Mouse (Mus musculus) embryonic facial prominence, embryonic 12.5 days (tissue): Measurements from ENCODE around the gene Asb4. TPM values are rescaled to one million over a fixed set of nuclear protein-coding genes. Genes with fewer than 3 reads are reported as not detected.

Experiments
- ATAC-seq: fragments of 200-750 bp; cut with Nextera tagmentation; 2 replicates; pipeline ENCODE4 v1.8.0; 2017; ENCODE audit not compliant: insufficient number of reproducible peaks, insufficient read depth, low FRiP score, low TSS enrichment
- H3K27ac ChIP-seq: fragments of 300-500 bp; sonication (generic); 2 replicates; pipeline ENCODE4 v1.5.1; 2016; ENCODE audit warnings: mild to moderate bottlenecking
- H3K27me3 ChIP-seq: fragments of 300-500 bp; sonication (generic); 2 replicates; pipeline ENCODE4 v1.6.1; 2016; ENCODE audit warnings: mild to moderate bottlenecking, moderate library complexity
- H3K36me3 ChIP-seq: fragments of 300-500 bp; sonication (generic); 2 replicates; pipeline ENCODE4 v1.6.1; 2016; ENCODE audit warnings: mild to moderate bottlenecking
- H3K4me1 ChIP-seq: fragments of 300-500 bp; sonication (generic); 2 replicates; pipeline ENCODE4 v1.6.1; 2016
- H3K4me2 ChIP-seq: fragments of 300-500 bp; sonication (generic); replicated peaks from 2 replicates; pipeline ENCODE4 v1.6.1; 2016; ENCODE audit warnings: mild to moderate bottlenecking, moderate library complexity
- H3K4me3 ChIP-seq: fragments of 300-500 bp; sonication (generic); 2 replicates; pipeline ENCODE4 v1.5.1; 2016; ENCODE audit warnings: mild to moderate bottlenecking
- H3K9ac ChIP-seq: fragments of 300-500 bp; sonication (generic); 2 replicates; pipeline ENCODE4 v1.6.1; 2016; ENCODE audit warnings: mild to moderate bottlenecking, moderate library complexity
- H3K9me3 ChIP-seq: fragments of 300-500 bp; sonication (generic); 2 replicates; pipeline ENCODE4 v1.6.1; 2016; ENCODE audit warnings: mild to moderate bottlenecking, moderate library complexity
- WGBS: fragments of 180-500 bp; shearing (Covaris S2); methylation state at CpG from one replicate; pipeline ENCODE4 v1.1.7; 2016; 5-methylcytosine and 5-hydroxymethylcytosine counted together
- polyA plus RNA-seq: library from polyadenylated mRNA; unstranded; fragments of >200 nt; fragmentation: Nextera tagmentation; extraction: Ambion mirVana; gene quantifications from 2 replicates; pipeline ENCODE4 v1.2.1, GENCODE M21; 2016

Gene Asb4
- polyA plus RNA-seq, 1 experiment from 2014 or later: 60.3 TPM

DNA sequence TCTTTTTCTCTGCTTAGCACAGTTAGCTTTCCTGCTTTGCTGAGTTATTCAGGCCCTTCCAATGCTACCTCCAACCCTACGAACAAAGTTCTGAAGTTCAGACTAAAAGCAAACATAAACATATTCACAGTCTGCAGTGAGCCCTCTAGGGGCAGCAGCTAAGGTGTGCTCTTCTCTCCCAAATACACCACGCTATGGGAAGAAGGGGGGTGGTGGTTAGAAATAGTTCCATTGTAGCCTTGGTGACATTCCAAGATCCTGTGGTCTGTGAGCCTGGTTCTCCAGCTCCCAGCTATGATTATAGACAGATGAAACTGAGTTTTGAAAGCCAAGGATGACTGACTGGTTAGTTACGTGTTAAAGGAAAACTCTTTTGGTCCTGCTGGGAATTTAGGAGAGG is 13.6 kb downstream of the Asb4 start:
- H3K9me3 ChIP-seq: no peaks in the 10 kb centered on the region
- WGBS: 52% methylated on average over 3 of the region's 3 CpGs

DNA sequence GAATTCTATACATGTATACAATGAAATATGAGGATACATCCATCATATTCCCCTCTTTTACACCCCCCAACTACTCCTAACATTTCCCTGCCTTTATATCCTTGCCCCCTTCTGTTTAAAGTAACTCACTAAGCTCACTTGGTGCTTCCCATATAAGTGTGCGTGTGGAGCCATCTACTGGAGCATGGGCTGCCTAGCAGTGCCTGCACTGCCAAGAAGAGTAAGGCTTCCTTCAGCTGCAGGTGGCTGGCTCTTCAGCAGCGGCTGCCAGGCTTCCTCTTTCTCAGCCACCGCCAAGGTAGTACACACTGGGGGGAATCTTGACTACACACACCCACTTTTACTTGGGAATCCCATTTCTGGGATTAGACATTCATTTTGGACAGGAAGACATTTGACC is 18.2 kb downstream of the Asb4 start:
- no peak overlapping the region for H3K4me2 ChIP-seq
- H3K27ac ChIP-seq: no peak overlapping the region
- WGBS: under 1% methylated on average over 3 of the region's 3 CpGs
- no peaks in the 10 kb centered on the region for H3K36me3 ChIP-seq
- no peaks in the 10 kb centered on the region for H3K9me3 ChIP-seq
- H3K9ac ChIP-seq: no peak overlapping the region
- H3K4me1 ChIP-seq: no peaks in the 10 kb centered on the region
- H3K4me3 ChIP-seq: no peak overlapping the region
- no peaks in the 10 kb centered on the region for H3K27me3 ChIP-seq
- ATAC-seq: peak; percentile 83; the same call in 1 of the 2 replicates

More for the DNA sequence above, 13.6 kb downstream of the Asb4 start:
- H3K27ac ChIP-seq: no peak overlapping the region
- H3K4me2 ChIP-seq: no peak overlapping the region
- 0 out of 2 replicates have a peak, but pooled peaks cover 4% of the 10 kb centered on the region for H3K4me1 ChIP-seq
- no peak for ATAC-seq
- H3K36me3 ChIP-seq: no peaks in the 10 kb centered on the region
- no peak overlapping the region for H3K9ac ChIP-seq
- no peaks in the 10 kb centered on the region for H3K27me3 ChIP-seq
- no peak overlapping the region for H3K4me3 ChIP-seq

DNA sequence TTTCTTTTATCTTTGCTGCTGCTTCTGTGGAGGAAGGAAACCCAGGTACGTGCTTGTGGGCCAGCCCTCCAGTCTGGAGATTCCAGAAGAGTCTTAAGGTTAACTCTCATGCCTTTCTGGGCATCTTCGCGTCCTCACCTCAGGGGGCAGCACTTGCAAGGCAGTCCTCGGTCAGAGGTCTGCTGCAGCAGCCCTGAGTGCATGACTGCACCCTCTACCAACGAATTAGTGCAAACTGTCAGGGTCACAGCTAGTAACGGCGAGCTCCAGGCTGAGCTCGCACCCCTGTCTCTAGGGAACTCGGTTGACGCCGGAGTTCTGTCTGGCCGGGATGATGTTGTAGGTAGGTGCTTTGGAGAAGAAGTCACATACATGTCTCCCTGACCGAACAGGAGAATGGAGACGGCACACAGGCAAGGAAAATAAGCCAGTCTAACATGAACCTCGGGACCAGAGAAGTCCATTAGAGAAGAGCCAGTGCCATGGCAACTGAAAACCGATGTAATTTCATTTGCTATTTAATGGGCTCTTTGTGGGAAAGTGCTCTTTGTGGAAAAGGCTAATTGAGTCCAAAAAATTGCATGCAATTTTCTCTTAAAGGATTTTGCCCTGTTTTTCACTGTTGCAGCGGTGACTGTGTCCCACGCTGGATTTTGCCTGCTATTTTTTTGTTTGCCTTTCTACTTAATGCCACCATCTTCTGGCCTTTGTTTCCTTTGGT is 20.1 kb downstream of the Asb4 start:
- Histone ChIP-seq H3K9ac (no peak overlapping the region), H3K27me3 (no peaks in the 10 kb centered on the region), H3K27ac (0 out of 2 replicates have a peak overlapping the region, but pooled peaks have one; percentile 36), H3K4me3 (0 out of 2 replicates have a peak overlapping the region, but pooled peaks have one; percentile 12), H3K4me1 (peaks cover 4% of the 10 kb centered on the region), H3K36me3 (no peaks in the 10 kb centered on the region), H3K4me2 (peak overlapping the region; percentile 39), H3K9me3 (no peaks in the 10 kb centered on the region)
- no peak for ATAC-seq
- 26% methylated on average over 18 of the region's 18 CpGs for WGBS

DNA sequence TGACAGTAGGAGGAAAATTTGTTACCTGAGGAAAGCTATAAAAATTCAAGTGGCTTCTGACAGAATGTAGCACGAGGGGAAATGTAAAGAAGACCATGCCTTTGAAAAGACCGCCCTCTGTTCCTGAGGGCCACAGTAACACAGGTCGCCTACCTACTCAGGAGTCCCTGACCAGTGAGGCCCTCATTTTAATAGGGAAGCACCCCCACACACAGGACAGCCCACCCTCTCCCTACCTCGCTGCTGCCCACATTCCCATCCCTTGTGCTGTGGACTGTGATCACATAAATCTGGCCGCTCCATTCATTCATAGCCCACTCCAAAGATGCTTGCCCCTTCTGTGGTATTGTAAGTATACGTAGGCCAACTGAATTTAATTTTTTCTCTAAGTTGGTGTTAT is 20.8 kb downstream of the Asb4 start:
- H3K36me3 ChIP-seq: no peaks in the 10 kb centered on the region
- H3K9ac ChIP-seq: no peak overlapping the region
- H3K9me3 ChIP-seq: no peaks in the 10 kb centered on the region
- H3K27ac ChIP-seq: no peak overlapping the region
- peaks cover 7% of the 10 kb centered on the region for H3K4me1 ChIP-seq
- H3K4me2 ChIP-seq: no peak overlapping the region
- H3K4me3 ChIP-seq: no peak overlapping the region
- WGBS: 78% methylated on average over 6 of the region's 6 CpGs
- no peaks in the 10 kb centered on the region for H3K27me3 ChIP-seq
- no peak for ATAC-seq

DNA sequence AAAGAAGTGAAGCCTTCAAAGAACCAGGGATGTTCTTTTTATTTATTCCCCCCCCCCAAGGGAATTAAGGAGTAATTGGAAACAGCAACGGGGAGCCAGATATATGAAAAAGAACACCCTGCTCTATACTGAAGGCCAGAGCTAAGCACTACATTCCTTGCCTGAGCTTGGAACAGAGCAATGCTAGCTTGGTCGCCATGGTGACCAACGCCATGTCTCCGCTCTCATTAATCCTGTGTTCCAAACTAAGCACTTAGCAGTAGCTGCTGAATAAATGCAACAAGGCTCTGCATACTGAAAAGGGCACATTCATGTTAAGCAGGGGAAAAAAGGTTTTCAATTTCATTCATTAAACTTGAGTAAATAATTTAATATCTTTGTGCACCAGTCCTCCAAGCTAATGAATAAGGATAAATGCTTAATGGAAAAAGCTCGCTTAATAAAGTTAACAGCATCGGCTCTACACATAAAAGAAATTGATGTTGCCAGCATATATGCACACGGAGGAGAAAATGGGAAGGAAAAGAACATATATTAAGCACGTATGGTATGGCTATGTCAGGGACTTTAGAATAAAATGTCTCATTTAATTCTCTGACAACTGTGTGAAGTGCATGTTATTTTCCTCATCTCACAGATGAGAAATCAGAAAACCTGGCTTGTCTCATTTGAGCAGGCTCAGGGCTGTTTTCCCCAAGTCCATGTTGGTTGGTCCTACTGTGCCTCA is 25.4 kb downstream of the Asb4 start:
- WGBS: 51% methylated on average over 8 of the region's 8 CpGs
- Histone ChIP-seq H3K9ac (no peak overlapping the region), H3K27me3 (no peaks in the 10 kb centered on the region), H3K36me3 (no peaks in the 10 kb centered on the region), H3K4me1 (peaks cover 10% of the 10 kb centered on the region), H3K4me3 (no peak overlapping the region), H3K27ac (no peak overlapping the region), H3K9me3 (no peaks in the 10 kb centered on the region), H3K4me2 (no peak overlapping the region)
- no peak for ATAC-seq

DNA sequence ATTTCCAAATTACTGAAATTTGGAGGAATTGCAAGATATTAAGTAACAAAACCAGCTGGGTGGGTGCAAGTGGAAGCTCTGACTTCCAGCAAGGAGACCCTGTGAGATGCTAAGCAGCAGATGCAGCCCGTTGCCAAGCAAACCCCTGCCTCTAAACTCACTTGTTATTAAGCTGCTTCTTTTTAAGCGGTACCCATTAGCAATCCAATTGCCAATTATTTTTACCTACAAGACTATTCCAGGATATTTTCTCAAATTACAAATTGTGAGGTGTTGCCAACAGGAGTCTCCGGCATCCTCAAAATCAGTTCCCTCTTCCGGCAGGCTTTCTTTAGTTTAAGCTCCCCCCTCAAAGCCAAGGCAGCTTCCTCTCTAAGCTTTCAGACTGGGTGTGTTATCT is 26.5 kb downstream of the Asb4 start:
- H3K9me3 ChIP-seq: no peaks in the 10 kb centered on the region
- no peak overlapping the region for H3K4me2 ChIP-seq
- no peaks in the 10 kb centered on the region for H3K36me3 ChIP-seq
- peaks cover 10% of the 10 kb centered on the region for H3K4me1 ChIP-seq
- WGBS: 62% methylated on average over 4 of the region's 4 CpGs
- no peak for ATAC-seq
- H3K4me3 ChIP-seq: no peak overlapping the region
- H3K27ac ChIP-seq: no peak overlapping the region
- H3K9ac ChIP-seq: no peak overlapping the region
- H3K27me3 ChIP-seq: no peaks in the 10 kb centered on the region

DNA sequence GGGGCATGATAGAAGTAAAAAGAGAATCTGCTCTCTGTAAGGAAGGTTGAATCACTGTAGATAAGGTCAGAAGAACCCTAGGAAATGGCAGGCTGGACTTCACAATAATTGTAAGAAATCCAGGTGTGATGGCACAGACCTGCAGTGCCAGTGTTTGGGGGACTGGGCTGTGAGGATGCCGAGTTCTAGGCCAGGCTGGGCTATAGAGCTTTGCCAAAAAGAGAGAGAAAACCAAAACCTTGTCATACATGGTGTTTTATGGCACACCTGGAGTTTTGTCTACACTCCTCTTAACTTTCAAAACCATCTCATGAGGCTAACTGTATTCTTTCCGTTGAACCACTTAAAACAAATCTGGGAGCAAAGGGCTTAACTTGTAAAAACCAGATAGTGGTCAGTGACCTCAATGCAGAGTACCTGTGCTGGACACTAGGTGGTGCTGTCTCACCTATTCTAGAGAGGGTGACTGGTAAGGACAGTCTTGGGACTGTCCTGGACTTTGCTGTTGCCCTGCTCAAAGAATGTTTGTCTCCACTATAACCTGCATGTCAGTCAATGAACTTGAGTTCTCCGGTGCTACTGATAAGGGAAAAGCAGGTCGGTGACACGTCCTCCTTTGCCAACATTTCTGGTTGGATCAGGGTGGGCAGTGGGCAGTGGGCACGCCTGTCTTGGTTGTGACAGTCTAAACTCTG is 27.7 kb downstream of the Asb4 start:
- peak; percentile 81; the same call in 1 of the 2 replicates for ATAC-seq
- H3K4me1 ChIP-seq: peaks cover 10% of the 10 kb centered on the region
- no peak overlapping the region for H3K4me3 ChIP-seq
- no peaks in the 10 kb centered on the region for H3K9me3 ChIP-seq
- H3K4me2 ChIP-seq: no peak overlapping the region
- no peaks in the 10 kb centered on the region for H3K27me3 ChIP-seq
- no peaks in the 10 kb centered on the region for H3K36me3 ChIP-seq
- H3K9ac ChIP-seq: no peak overlapping the region
- no peak overlapping the region for H3K27ac ChIP-seq
- WGBS: 59% methylated on average over 6 of the region's 6 CpGs

DNA sequence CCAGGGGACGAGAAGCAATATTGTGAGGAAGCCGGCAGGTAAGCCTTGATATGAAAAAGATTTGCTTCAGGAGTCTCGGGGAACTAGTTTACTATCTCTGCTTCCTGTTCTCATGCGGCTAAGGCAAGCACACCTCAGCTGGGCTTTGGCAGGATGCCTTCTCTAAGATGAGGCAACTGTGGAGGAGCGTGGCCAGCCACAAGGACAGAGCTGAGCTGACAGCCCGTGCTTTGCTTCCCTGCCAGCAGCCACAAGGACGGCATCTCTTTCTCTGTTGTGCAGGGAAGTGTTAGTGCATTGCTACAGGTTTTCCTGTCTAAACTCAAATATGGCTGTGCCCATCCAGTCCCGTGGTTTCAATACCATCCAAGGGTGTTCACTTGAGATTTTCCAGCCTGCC is 30.1 kb downstream of the Asb4 start:
- Histone ChIP-seq H3K9me3 (no peaks in the 10 kb centered on the region), H3K27me3 (no peaks in the 10 kb centered on the region), H3K4me2 (no peak overlapping the region), H3K4me3 (no peak overlapping the region), H3K36me3 (no peaks in the 10 kb centered on the region), H3K4me1 (peaks cover 6% of the 10 kb centered on the region), H3K9ac (peak overlapping the region; percentile 15; the same call in 1 of the 2 replicates), H3K27ac (peak overlapping the region; percentile 36; the same call in 1 of the 2 replicates)
- ATAC-seq: no peak
- 37% methylated on average over 8 of the region's 8 CpGs for WGBS

DNA sequence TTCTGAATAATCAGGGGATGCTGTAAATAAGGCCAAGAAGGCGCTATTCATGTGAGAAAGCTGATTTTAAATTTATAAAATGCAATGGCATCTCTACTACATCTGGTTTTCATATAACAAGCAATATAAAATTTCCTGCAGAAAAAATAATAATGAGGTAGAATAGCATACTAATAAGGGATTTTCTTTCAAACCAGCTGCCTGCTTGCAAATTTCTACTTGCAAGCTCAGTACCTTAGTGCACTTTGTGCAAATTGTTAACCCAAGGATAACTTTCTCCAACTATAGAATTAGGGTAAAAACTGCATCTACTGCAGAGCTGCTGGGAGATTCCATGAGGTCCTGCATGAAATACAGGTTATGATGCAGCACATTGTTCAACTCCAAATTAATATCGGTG is 38.3 kb downstream of the Asb4 start:
- 72% methylated on average over 2 of the region's 2 CpGs for WGBS
- Histone ChIP-seq H3K36me3 (no peaks in the 10 kb centered on the region), H3K9ac (no peak overlapping the region), H3K4me2 (no peak overlapping the region), H3K27ac (peak overlapping the region; percentile 67; the same call in 1 of the 2 replicates), H3K4me3 (no peak overlapping the region), H3K27me3 (no peaks in the 10 kb centered on the region), H3K9me3 (no peaks in the 10 kb centered on the region), H3K4me1 (no peaks in the 10 kb centered on the region)
- no peak for ATAC-seq

DNA sequence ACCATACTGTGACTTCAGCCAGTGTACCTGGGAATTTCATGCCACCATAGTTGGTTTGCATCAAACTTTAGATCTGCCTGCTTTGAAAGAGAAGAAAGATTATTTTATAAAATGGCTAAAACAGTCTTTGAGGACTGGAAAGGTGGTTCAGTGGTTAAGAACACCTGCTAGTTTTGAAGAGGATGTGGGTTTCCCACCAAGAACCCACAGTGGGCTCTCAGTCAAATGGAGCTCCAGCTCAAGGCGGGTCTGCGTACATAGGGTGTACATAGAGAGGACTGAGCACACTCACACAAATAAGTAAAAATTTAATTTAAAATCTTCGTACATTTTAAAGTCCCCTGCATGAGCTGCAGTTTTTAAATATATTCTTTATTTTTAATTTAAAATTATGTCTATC is 39.2 kb downstream of the Asb4 start:
- no peak overlapping the region for H3K4me3 ChIP-seq
- no peak overlapping the region for H3K9ac ChIP-seq
- ATAC-seq: no peak
- no peaks in the 10 kb centered on the region for H3K9me3 ChIP-seq
- no peak overlapping the region for H3K4me2 ChIP-seq
- no peak overlapping the region for H3K27ac ChIP-seq
- H3K27me3 ChIP-seq: no peaks in the 10 kb centered on the region
- 97% methylated on average over 3 of the region's 3 CpGs for WGBS
- no peaks in the 10 kb centered on the region for H3K4me1 ChIP-seq
- H3K36me3 ChIP-seq: no peaks in the 10 kb centered on the region

DNA sequence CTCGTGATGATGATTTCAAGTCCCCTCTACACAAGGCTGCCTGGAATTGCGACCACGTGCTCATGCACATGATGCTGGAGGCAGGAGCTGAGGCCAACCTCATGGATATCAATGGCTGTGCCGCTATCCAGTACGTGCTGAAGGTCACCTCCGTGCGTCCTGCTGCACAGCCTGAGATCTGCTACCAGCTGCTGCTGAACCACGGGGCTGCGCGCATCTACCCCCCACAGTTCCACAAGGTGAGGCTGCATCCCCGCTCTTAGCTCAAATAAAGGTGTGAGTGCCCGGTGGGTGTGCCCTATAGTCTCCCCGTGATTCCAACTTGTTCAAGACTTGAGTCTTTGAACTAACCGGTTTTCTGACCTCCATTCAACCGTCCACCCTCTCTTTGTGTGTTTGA is 40.4 kb downstream of the Asb4 start:
- no peak overlapping the region for H3K9ac ChIP-seq
- WGBS: 75% methylated on average over 15 of the region's 15 CpGs
- H3K36me3 ChIP-seq: no peaks in the 10 kb centered on the region
- no peak overlapping the region for H3K4me3 ChIP-seq
- H3K4me1 ChIP-seq: no peaks in the 10 kb centered on the region
- ATAC-seq: no peak
- H3K9me3 ChIP-seq: no peaks in the 10 kb centered on the region
- no peaks in the 10 kb centered on the region for H3K27me3 ChIP-seq
- H3K27ac ChIP-seq: no peak overlapping the region
- H3K4me2 ChIP-seq: no peak overlapping the region
